Mouse (Mus musculus): Measurements from ENCODE around the gene Pcgf6. TPM values are rescaled to one million over a fixed set of nuclear protein-coding genes. Genes with fewer than 3 reads are reported as not detected.
A peak's percentile ranks its signal among the peaks of the same experiment; 100 is the strongest.

Pcgf6 gene
- total RNA-seq, 2 experiments from 2014 or later, result 20.0 to 20.1 TPM

DNA sequence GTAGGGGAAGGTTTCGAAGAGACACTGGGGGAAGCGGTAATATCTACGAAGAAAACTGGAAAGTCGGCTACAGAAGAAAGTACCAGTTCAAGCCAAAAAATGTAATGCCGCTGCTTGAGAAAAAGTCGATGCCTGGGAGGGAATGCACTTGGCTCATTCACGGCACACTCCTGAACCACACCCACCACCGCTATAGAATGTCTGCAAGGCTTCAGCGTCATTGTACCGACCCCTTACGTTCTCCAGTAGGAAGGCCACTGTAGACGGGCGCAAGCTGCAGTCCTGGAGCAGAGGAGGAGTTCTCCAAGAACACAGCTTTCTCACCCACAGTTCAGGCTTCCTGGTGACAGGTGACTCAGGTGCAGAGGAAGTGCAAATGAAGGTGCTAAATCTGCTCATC lies 27.2 kb downstream of the Pcgf6 start:
- Histone ChIP-seq H3K4me3 (no peak overlapping the region), H3K27ac (no peak overlapping the region)
- no peak for TF ChIP-seq CTCF (IDR thresholded peaks at IDR 0.05)
- intact Hi-C loops (cut with DNase I), result no loop called here
- DNase-seq (ENCODE audit: extremely low spot score in 1 of 2, low spot score in 2 of 2), result no peak

- Histone ChIP-seq H3K27ac (no peak overlapping the region), H3K4me3 (no peak overlapping the region)
- intact Hi-C loops (cut with DNase I), result no loop called here
- no peak for DNase-seq (ENCODE audit: extremely low spot score in 1 of 2, low spot score in 2 of 2)
- TF ChIP-seq CTCF (IDR thresholded peaks at IDR 0.05), result no peak
Observed at GRCm38 (mm10) chr19:47022709-47023108, 28.0 kb downstream of the Pcgf6 start.

DNA sequence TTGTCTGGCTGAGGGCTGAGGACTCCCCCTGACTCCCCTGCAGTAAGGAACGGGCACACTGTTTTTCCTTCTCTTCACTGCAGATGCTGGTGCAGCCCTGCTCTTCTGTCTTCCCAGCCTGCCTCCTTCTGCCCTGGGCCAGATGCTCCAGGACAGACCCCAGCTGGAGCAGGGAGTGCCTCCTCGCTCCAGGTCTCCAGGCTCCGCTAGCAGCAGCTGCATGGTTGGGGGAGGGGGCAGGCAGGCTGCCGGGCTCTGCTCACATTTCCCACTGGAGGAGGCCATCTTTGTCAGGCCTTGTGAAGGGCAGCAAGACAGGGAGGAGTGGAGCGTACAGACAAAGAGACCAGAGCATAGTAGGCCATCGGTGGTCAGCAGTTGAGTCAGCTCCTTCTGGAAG lies 31.4 kb downstream of the Pcgf6 start:
- no peak for DNase-seq (ENCODE audit: extremely low spot score in 1 of 2, low spot score in 2 of 2)
- intact Hi-C loops (cut with DNase I), result no loop called here
- Histone ChIP-seq H3K4me3 (0 out of 2 replicates have a peak overlapping the region, but pooled peaks have one; percentile 21), H3K27ac (no peak overlapping the region)
- TF ChIP-seq CTCF (IDR thresholded peaks at IDR 0.05), result no peak

DNA sequence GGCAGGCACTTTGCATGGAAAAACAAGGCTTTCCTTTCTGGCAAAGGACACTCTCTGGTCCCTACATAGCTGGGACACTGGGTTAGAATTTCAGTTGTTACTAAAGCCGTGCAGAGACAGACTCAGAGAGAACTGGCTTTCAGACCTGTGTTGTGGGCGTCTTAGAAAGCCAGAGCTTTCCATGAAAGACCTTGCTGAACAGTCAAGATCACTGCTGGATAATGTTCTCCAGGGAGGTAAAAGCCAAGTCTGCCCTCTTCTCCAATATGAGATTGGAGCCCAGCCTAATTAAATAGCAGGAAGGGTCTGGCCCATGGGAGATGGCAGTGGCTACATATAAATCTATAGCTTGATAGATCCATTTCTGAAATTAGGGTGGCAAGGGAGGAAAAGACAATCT lies 32.4 kb downstream of the Pcgf6 start:
- no peak for DNase-seq (ENCODE audit: extremely low spot score in 1 of 2, low spot score in 2 of 2)
- Histone ChIP-seq H3K4me3 (peak overlapping the region; percentile 67), H3K27ac (no peak overlapping the region)
- TF ChIP-seq CTCF (IDR thresholded peaks at IDR 0.05), result no peak
- intact Hi-C loops (cut with DNase I), result no loop called here

- Histone ChIP-seq H3K27ac (no peak overlapping the region), H3K4me3 (peak overlapping the region; percentile 67)
- no peak for DNase-seq (ENCODE audit: extremely low spot score in 1 of 2, low spot score in 2 of 2)
- TF ChIP-seq CTCF (IDR thresholded peaks at IDR 0.05), result no peak
- intact Hi-C loops (cut with DNase I), result no loop called here
Observed at GRCm38 (mm10) chr19:47017831-47018230, 32.9 kb downstream of the Pcgf6 start.

DNA sequence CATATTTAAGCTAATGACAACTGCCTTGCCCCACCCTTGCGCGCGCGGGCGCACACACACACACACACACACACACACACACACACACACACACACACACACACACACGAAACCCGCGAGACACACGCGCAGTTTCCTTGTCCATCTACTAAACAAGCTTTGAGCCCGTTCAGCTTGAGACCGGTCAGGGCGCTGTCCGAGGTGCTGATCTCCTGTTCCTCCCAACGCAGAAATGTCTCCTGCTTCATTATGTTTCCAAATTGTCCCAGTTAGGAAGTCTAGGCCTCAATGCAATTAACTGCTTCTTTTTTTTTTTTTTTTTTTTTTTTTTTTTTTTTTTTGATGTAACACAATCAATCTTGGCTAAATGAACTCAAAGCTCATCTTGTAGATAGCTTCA lies 34.2 kb downstream of the Pcgf6 start:
- Histone ChIP-seq H3K4me3 (peak overlapping the region; percentile 67), H3K27ac (no peak overlapping the region)
- intact Hi-C loops (cut with DNase I), result no loop called here
- no peak for TF ChIP-seq CTCF (IDR thresholded peaks at IDR 0.05)
- no peak for DNase-seq (ENCODE audit: extremely low spot score in 1 of 2, low spot score in 2 of 2)

- no peak for TF ChIP-seq CTCF (IDR thresholded peaks at IDR 0.05)
- peak overlapping the region; percentile 67 for H3K4me3 ChIP-seq
- intact Hi-C loops (cut with DNase I), result loop anchor here (2.0 kb wide), 1 partner anchor 19 kb away; no protein-coding TSS in a partner anchor
- peak overlapping the region; percentile 76 for H3K27ac ChIP-seq
- no peak for DNase-seq (ENCODE audit: extremely low spot score in 1 of 2, low spot score in 2 of 2)
Observed at GRCm38 (mm10) chr19:47015965-47016364, 34.7 kb downstream of the Pcgf6 start.

GRCm38 (mm10) chr19:47015396-47015795 lies 35.3 kb downstream of the Pcgf6 start:
- H3K4me3 ChIP-seq, result peak overlapping the region; percentile 67
- no peak for DNase-seq (ENCODE audit: extremely low spot score in 1 of 2, low spot score in 2 of 2)
- intact Hi-C loops (cut with DNase I), result loop anchor here (2.0 kb wide), 1 partner anchor 19 kb away; no protein-coding TSS in a partner anchor
- peak overlapping the region; percentile 76 for H3K27ac ChIP-seq
- TF ChIP-seq CTCF (IDR thresholded peaks at IDR 0.05), result no peak

GRCm38 (mm10) chr19:47014447-47015381 lies 36.0 kb downstream of the Pcgf6 start, which contains the start of the genes Ina and Nt5c2:
Gene Ina (plus strand): TSS chr19:47014698.
Gene Nt5c2 (minus strand): TSS chr19:47015153.
- TF ChIP-seq CTCF (IDR thresholded peaks at IDR 0.05), result no peak
- DNase-seq (ENCODE audit: extremely low spot score in 1 of 2, low spot score in 2 of 2), result peak; percentile 83 to 86
- Histone ChIP-seq H3K27ac (peak within 1 kb of the TSS; percentile 97), H3K4me3 (peak within 1 kb of the TSS; percentile 67)
- intact Hi-C loops (cut with DNase I), result loop anchor here (2.0 kb wide), 1 partner anchor 20 kb away; no protein-coding TSS in a partner anchor

GRCm38 (mm10) chr19:47014159-47014446 lies 36.6 kb downstream of the Pcgf6 start:
- Histone ChIP-seq H3K27ac (peak overlapping the region; percentile 97), H3K4me3 (peak overlapping the region; percentile 67)
- intact Hi-C loops (cut with DNase I), result loop anchor here (2.0 kb wide), 1 partner anchor 21 kb away; no protein-coding TSS in a partner anchor
- no peak for DNase-seq (ENCODE audit: extremely low spot score in 1 of 2, low spot score in 2 of 2)
- no peak for TF ChIP-seq CTCF (IDR thresholded peaks at IDR 0.05)

DNA sequence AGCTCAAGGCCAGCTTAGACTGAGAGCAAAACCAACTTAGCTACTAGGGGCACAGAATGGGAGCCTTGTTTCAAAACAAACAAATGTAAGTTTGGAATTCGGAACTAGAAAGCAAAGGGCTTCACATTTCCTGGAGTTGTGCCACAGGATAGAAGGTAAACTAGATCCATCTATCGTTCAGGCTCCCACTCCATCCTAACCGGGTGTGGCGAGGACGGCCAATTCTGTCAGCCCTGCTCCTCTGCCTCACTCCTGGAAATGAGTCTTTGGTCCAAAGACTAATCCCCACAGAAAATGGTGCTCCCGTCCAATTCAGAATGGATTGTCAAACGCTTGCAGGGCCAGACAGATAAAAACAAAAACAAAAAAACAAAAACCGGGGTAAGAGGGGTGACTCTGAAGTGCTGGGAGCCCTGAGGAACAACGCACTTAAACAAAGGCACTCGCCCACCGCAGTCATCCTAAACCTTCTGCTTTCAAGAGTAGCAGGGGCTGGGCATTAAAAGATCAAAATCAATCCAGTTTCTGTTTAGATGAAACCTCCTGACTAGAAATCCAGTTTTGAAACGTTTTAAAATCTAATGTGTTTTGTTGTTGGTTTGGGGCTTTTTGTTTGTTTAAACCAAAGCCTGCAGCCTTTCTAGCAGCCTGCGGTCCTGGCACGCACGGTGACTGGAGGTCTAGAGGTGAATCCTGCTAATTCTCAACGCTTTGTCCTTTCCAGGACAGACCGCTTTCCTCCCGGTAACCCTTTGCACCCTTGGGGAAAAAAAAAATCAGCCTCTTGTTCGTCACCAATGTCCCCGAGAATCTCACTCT lies 37.2 kb downstream of the Pcgf6 start:
- no peak for TF ChIP-seq CTCF (IDR thresholded peaks at IDR 0.05)
- DNase-seq (ENCODE audit: extremely low spot score in 1 of 2, low spot score in 2 of 2), result no peak
- intact Hi-C loops (cut with DNase I), result loop anchor here (2.0 kb wide), 1 partner anchor 21 kb away; no protein-coding TSS in a partner anchor
- peak overlapping the region; percentile 67 for H3K4me3 ChIP-seq
- peak overlapping the region; percentile 97 for H3K27ac ChIP-seq

Measured in left cerebral cortex, adult 2 months (tissue).